Comparison of ENCODE assay signal across 8 mouse cellular contexts in genomic region chr5:123376569-123376968, GRCm38 (mm10). TPM values are rescaled to one million over a fixed set of nuclear protein-coding genes. Genes with fewer than 3 reads are reported as not detected.
DNase-seq lines count a peak whose midpoint lies in the region; ATAC-seq and TF ChIP-seq lines count a peak whose summit lies in the region.

No protein-coding gene starts in this region.

- no peaks in the 10 kb centered on the region for H3K9me3 ChIP-seq in heart, embryonic 12.5 days (replicated peaks)
- no peaks in the 10 kb centered on the region for H3K9me3 ChIP-seq in kidney, postnatal 0 days (replicated peaks; ENCODE audit: low read length)
- no peaks in the 10 kb centered on the region for H3K9me3 ChIP-seq in neural tube, embryonic 15.5 days (replicated peaks)

- peaks cover 31% of the 10 kb centered on the region for H3K4me1 ChIP-seq in heart, embryonic 12.5 days (replicated peaks)
- peaks cover 13% of the 10 kb centered on the region; the same call in 1 of the 2 replicates for H3K4me1 ChIP-seq in kidney, postnatal 0 days (replicated peaks; ENCODE audit: insufficient read depth, low read length)
- H3K4me1 ChIP-seq in neural tube, embryonic 15.5 days, result peaks cover 9% of the 10 kb centered on the region; the same call in 1 of the 2 replicates

- peak overlapping the region; percentile 50 for H3K27ac ChIP-seq in heart, embryonic 12.5 days (ENCODE audit: poor library complexity, severe bottlenecking)
- no peak overlapping the region for H3K27ac ChIP-seq in kidney, postnatal 0 days
- no peak overlapping the region for H3K27ac ChIP-seq in neural tube, embryonic 15.5 days (replicated peaks)

- H3K9ac ChIP-seq in heart, embryonic 12.5 days, result no peak overlapping the region
- no peak overlapping the region for H3K9ac ChIP-seq in kidney, postnatal 0 days (ENCODE audit: low read depth, low read length)
- H3K9ac ChIP-seq in neural tube, embryonic 15.5 days (replicated peaks), result no peak overlapping the region

- peak; percentile 36 to 47 for DNase-seq in spleen, adult 18-20 months
- no peak for DNase-seq in spleen, postnatal 14 days (ENCODE audit: low spot score in 2 of 2)
- DNase-seq in brain, adult 2 months (ENCODE audit: low read depth, low spot score), result peak; percentile 89
- peak; percentile 68 for DNase-seq in kidney, postnatal 0 days (ENCODE audit: low spot score)
- peak; percentile 84 for DNase-seq in lung, postnatal 14 days
- DNase-seq in yolk sac, embryonic 10.5 days (ENCODE audit: low spot score), result peak; percentile 10

- H3K4me2 ChIP-seq in heart, embryonic 12.5 days, result no peak overlapping the region
- H3K4me2 ChIP-seq in kidney, postnatal 0 days (ENCODE audit: low read length), result peak overlapping the region; percentile 7; the same call in 1 of the 2 replicates
- H3K4me2 ChIP-seq in neural tube, embryonic 15.5 days, result no peak overlapping the region

- no peak overlapping the region for H3K4me3 ChIP-seq in heart, embryonic 12.5 days
- H3K4me3 ChIP-seq in kidney, postnatal 0 days (replicated peaks; ENCODE audit: low read depth, low read length), result no peak overlapping the region
- no peak overlapping the region for H3K4me3 ChIP-seq in neural tube, embryonic 15.5 days (replicated peaks)

- ATAC-seq in heart, embryonic 12.5 days (ENCODE audit: insufficient number of reproducible peaks, low FRiP score), result peak; percentile 52; the same call in 1 of the 2 replicates
- no peak for ATAC-seq in kidney, postnatal 0 days (replicated peaks; ENCODE audit: low FRiP score, low read depth)
- no peak for ATAC-seq in neural tube, embryonic 15.5 days (ENCODE audit: low FRiP score)

- WGBS in heart, embryonic 12.5 days, result 31% methylated on average over 10 of the region's 10 CpGs
- WGBS in kidney, postnatal 0 days, result 23% methylated on average over 10 of the region's 10 CpGs
- 28% methylated on average over 10 of the region's 10 CpGs for WGBS in neural tube, embryonic 15.5 days

- H3K36me3 ChIP-seq in heart, embryonic 12.5 days, result peaks cover 25% of the 10 kb centered on the region
- peaks cover 14% of the 10 kb centered on the region for H3K36me3 ChIP-seq in kidney, postnatal 0 days (ENCODE audit: insufficient read depth, low read length)
- peaks cover 23% of the 10 kb centered on the region for H3K36me3 ChIP-seq in neural tube, embryonic 15.5 days

- no peaks in the 10 kb centered on the region for H3K27me3 ChIP-seq in heart, embryonic 12.5 days (replicated peaks)
- H3K27me3 ChIP-seq in kidney, postnatal 0 days (ENCODE audit: insufficient read depth, low read length), result no peaks in the 10 kb centered on the region
- H3K27me3 ChIP-seq in neural tube, embryonic 15.5 days (replicated peaks), result no peaks in the 10 kb centered on the region

- no peak for TF ChIP-seq CTCF in kidney, postnatal 0 days (IDR thresholded peaks at IDR 0.05; ENCODE audit: low read depth)

RNA-seq across cellular contexts. Expression of gene Mlxip, which starts 18.0 kb away (rescaled TPM):
- 14.2 TPM in 2 replicates for polyA plus RNA-seq in heart, embryonic 12.5 days (2016; fragmentation: Nextera tagmentation; extraction: Ambion mirVana)
- 13.8 and 14.9 TPM in 2 replicates for polyA plus RNA-seq in kidney, postnatal 0 days (2015; fragmentation: Nextera tagmentation; extraction: Ambion mirVana)
- polyA plus RNA-seq in neural tube, embryonic 15.5 days (2015; fragmentation: Nextera tagmentation; extraction: Ambion mirVana), result 19.3 and 19.4 TPM in 2 replicates

RNA-seq across cellular contexts. Expression of gene Bcl7a, which starts 32.9 kb away (rescaled TPM):
- polyA plus RNA-seq in heart, embryonic 12.5 days (2016; fragmentation: Nextera tagmentation; extraction: Ambion mirVana), result 16.3 and 16.6 TPM in 2 replicates
- 27.4 and 29.9 TPM in 2 replicates for polyA plus RNA-seq in kidney, postnatal 0 days (2015; fragmentation: Nextera tagmentation; extraction: Ambion mirVana)
- polyA plus RNA-seq in neural tube, embryonic 15.5 days (2015; fragmentation: Nextera tagmentation; extraction: Ambion mirVana), result 30.2 and 31.0 TPM in 2 replicates

Comparison
In these comparisons a context has a peak if more than half of its experiments do, and no peak if none do; other contexts are left out.
1. DNase-seq: peak in spleen, adult 18-20 months (2 of 2), brain, adult 2 months (single experiment), kidney, postnatal 0 days (single experiment), lung, postnatal 14 days (single experiment) and yolk sac, embryonic 10.5 days (single experiment); none in spleen, postnatal 14 days (0 of 2).